Comparison of ENCODE assay signal across 21 mouse cellular contexts in the genomic region with DNA sequence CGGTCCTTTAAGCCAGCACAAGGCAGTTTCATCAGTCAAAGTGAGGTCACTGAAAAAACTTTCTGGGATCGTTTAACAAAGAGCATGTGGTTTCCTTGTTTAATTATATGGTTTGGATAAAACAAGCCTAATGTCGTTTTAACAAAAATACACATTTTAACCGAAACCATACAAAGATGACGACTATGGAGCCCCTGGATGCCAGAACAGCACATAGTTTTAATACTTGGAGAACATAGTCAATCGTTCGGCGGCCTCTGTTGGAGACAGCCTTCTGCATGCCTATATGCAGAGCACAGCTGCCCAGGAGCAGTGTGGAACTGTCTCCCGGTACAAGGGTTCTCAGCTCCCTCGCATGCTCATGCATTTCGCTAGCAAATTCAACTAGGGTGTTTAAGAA. TPM values are rescaled to one million over a fixed set of nuclear protein-coding genes. Genes with fewer than 3 reads are reported as not detected.
DNase-seq lines count a peak whose midpoint lies in the region; ATAC-seq and TF ChIP-seq lines count a peak whose summit lies in the region.
"Had no signal": no experiment of that assay in that cellular context is flagged by ENCODE, and none has a peak within 500 bp of the region (broad histone marks: within the 10 kb centered on the region; RNA-seq: fewer than 3 reads in every experiment).

No protein-coding gene starts in this region.

- no peak overlapping the region for H3K27ac ChIP-seq in embryonic facial prominence, embryonic 11.5 days (replicated peaks; ENCODE audit: low read depth, low read length)
- no peak overlapping the region for H3K27ac ChIP-seq in embryonic facial prominence, embryonic 10.5 days (replicated peaks)
- H3K27ac ChIP-seq in stomach, embryonic 16.5 days (ENCODE audit: low read length): 0 out of 2 replicates have a peak overlapping the region, but pooled peaks have one; percentile 26
- H3K27ac ChIP-seq in stomach, postnatal 0 days (replicated peaks): no peak overlapping the region
- H3K27ac ChIP-seq in limb, embryonic 15.5 days: peak overlapping the region; percentile 38; the same call in 1 of the 2 replicates
- H3K27ac ChIP-seq: forebrain, embryonic 15.5 days; heart, embryonic 13.5 days had no signal

- no peaks in the 10 kb centered on the region for H3K9me3 ChIP-seq in embryonic facial prominence, embryonic 11.5 days (replicated peaks; ENCODE audit: control insufficient read depth, low read length)
- no peaks in the 10 kb centered on the region for H3K9me3 ChIP-seq in embryonic facial prominence, embryonic 10.5 days
- no peaks in the 10 kb centered on the region for H3K9me3 ChIP-seq in stomach, embryonic 16.5 days (replicated peaks; ENCODE audit: control insufficient read depth, low read length)
- no peaks in the 10 kb centered on the region for H3K9me3 ChIP-seq in stomach, postnatal 0 days (ENCODE audit: control insufficient read depth, low read length)
- no peaks in the 10 kb centered on the region for H3K9me3 ChIP-seq in limb, embryonic 15.5 days
- H3K9me3 ChIP-seq: forebrain, embryonic 15.5 days; heart, embryonic 13.5 days had no signal

- WGBS in embryonic facial prominence, embryonic 11.5 days: 57% methylated on average over 11 of the region's 11 CpGs
- WGBS in embryonic facial prominence, embryonic 10.5 days: 69% methylated on average over 11 of the region's 11 CpGs
- 58% methylated on average over 11 of the region's 11 CpGs for WGBS in stomach, embryonic 16.5 days
- WGBS in stomach, postnatal 0 days: 54% methylated on average over 11 of the region's 11 CpGs
- WGBS in limb, embryonic 15.5 days: 49% methylated on average over 11 of the region's 11 CpGs

- H3K9ac ChIP-seq in embryonic facial prominence, embryonic 11.5 days (replicated peaks; ENCODE audit: low read length): no peak overlapping the region
- H3K9ac ChIP-seq in stomach, embryonic 16.5 days (ENCODE audit: low read length): no peak overlapping the region
- H3K9ac ChIP-seq in stomach, postnatal 0 days (ENCODE audit: low read length): no peak overlapping the region
- no peak overlapping the region for H3K9ac ChIP-seq in limb, embryonic 15.5 days
- H3K9ac ChIP-seq: forebrain, embryonic 15.5 days had no signal

- H3K4me3 ChIP-seq in embryonic facial prominence, embryonic 11.5 days (ENCODE audit: low read depth, low read length): no peak overlapping the region
- H3K4me3 ChIP-seq in embryonic facial prominence, embryonic 10.5 days: no peak overlapping the region
- H3K4me3 ChIP-seq in stomach, embryonic 16.5 days (replicated peaks; ENCODE audit: low read length): no peak overlapping the region
- H3K4me3 ChIP-seq in stomach, postnatal 0 days (ENCODE audit: low read depth, low read length): no peak overlapping the region
- H3K4me3 ChIP-seq in limb, embryonic 15.5 days: no peak overlapping the region
- H3K4me3 ChIP-seq: forebrain, embryonic 15.5 days; heart, embryonic 13.5 days had no signal

- H3K4me1 ChIP-seq in embryonic facial prominence, embryonic 11.5 days (ENCODE audit: control insufficient read depth, insufficient read depth, low read length): 0 out of 2 replicates have a peak, but pooled peaks cover 3% of the 10 kb centered on the region
- peaks cover 43% of the 10 kb centered on the region for H3K4me1 ChIP-seq in embryonic facial prominence, embryonic 10.5 days
- H3K4me1 ChIP-seq in stomach, embryonic 16.5 days (ENCODE audit: control insufficient read depth, insufficient read depth, low read length): peaks cover 19% of the 10 kb centered on the region
- H3K4me1 ChIP-seq in stomach, postnatal 0 days (replicated peaks; ENCODE audit: control insufficient read depth, insufficient read depth): 0 out of 2 replicates have a peak, but pooled peaks cover 2% of the 10 kb centered on the region
- H3K4me1 ChIP-seq in limb, embryonic 15.5 days: peaks cover 33% of the 10 kb centered on the region

- no peak for ATAC-seq in embryonic facial prominence, embryonic 11.5 days (replicated peaks; ENCODE audit: insufficient number of reproducible peaks, low FRiP score, low TSS enrichment, low read depth)
- ATAC-seq in stomach, embryonic 16.5 days (ENCODE audit: insufficient read depth, low FRiP score): no peak
- no peak for ATAC-seq in stomach, postnatal 0 days (ENCODE audit: low FRiP score, low TSS enrichment)
- ATAC-seq in limb, embryonic 15.5 days (ENCODE audit: insufficient number of reproducible peaks, low FRiP score, low TSS enrichment, low read depth): no peak
- ATAC-seq: activated CD4-positive, CD25-positive, alpha-beta regulatory T cell, adult 4 months; forebrain, embryonic 15.5 days; hindbrain, embryonic 16.5 days; inflammation-experienced regulatory T-cells, adult 6 months; Patski had no signal

- H3K36me3 ChIP-seq in embryonic facial prominence, embryonic 11.5 days (replicated peaks; ENCODE audit: control insufficient read depth, insufficient read depth, low read depth, low read length): no peaks in the 10 kb centered on the region
- H3K36me3 ChIP-seq in embryonic facial prominence, embryonic 10.5 days (replicated peaks): peaks cover 14% of the 10 kb centered on the region
- no peaks in the 10 kb centered on the region for H3K36me3 ChIP-seq in stomach, embryonic 16.5 days (ENCODE audit: control insufficient read depth, insufficient read depth, low read length)
- H3K36me3 ChIP-seq in stomach, postnatal 0 days (ENCODE audit: control insufficient read depth, insufficient read depth, low read length): no peaks in the 10 kb centered on the region
- H3K36me3 ChIP-seq in limb, embryonic 15.5 days: no peaks in the 10 kb centered on the region
- H3K36me3 ChIP-seq: forebrain, embryonic 15.5 days; heart, embryonic 13.5 days had no signal

- H3K4me2 ChIP-seq in embryonic facial prominence, embryonic 11.5 days (ENCODE audit: low read depth, low read length): no peak overlapping the region
- no peak overlapping the region for H3K4me2 ChIP-seq in stomach, embryonic 16.5 days (ENCODE audit: low read depth, low read length)
- no peak overlapping the region for H3K4me2 ChIP-seq in stomach, postnatal 0 days (replicated peaks; ENCODE audit: low read depth)
- no peak overlapping the region for H3K4me2 ChIP-seq in limb, embryonic 15.5 days
- H3K4me2 ChIP-seq: forebrain, embryonic 15.5 days; heart, embryonic 13.5 days had no signal

- TF ChIP-seq EP300 in stomach, postnatal 0 days (optimal IDR thresholded peaks at IDR 0.05): no peak

- peak; percentile 59 for DNase-seq in embryonic facial prominence, embryonic 11.5 days (ENCODE audit: low spot score)
- DNase-seq in embryonic facial prominence, embryonic 10.5 days (ENCODE audit: low spot score): no peak
- DNase-seq in stomach, postnatal 0 days (ENCODE audit: low spot score): no peak
- no peak for DNase-seq in kidney, postnatal 10 days
- no peak for DNase-seq in thymus, postnatal 36 days
- DNase-seq: adrenal gland, postnatal 14 days; B cell, adult 2 months; cerebellum, adult 11-12 months; cerebellum, adult 9-10 months; cerebellum, postnatal 36 days; gastrocnemius, postnatal 36 days; heart, adult 11 months; heart, postnatal 36 days had no signal

- TF ChIP-seq CTCF in stomach, postnatal 0 days (IDR thresholded peaks at IDR 0.05; ENCODE audit: low read depth): no peak

- H3K27me3 ChIP-seq in embryonic facial prominence, embryonic 11.5 days (ENCODE audit: control insufficient read depth, insufficient read depth, low read length): no peaks in the 10 kb centered on the region
- H3K27me3 ChIP-seq in embryonic facial prominence, embryonic 10.5 days (replicated peaks; ENCODE audit: low read depth, poor library complexity, severe bottlenecking): no peaks in the 10 kb centered on the region
- H3K27me3 ChIP-seq in stomach, embryonic 16.5 days (ENCODE audit: control insufficient read depth, insufficient read depth, low read length): no peaks in the 10 kb centered on the region
- no peaks in the 10 kb centered on the region for H3K27me3 ChIP-seq in stomach, postnatal 0 days (ENCODE audit: control insufficient read depth, insufficient read depth, low read length)
- no peaks in the 10 kb centered on the region for H3K27me3 ChIP-seq in limb, embryonic 15.5 days
- H3K27me3 ChIP-seq: forebrain, embryonic 15.5 days; heart, embryonic 13.5 days; Patski had no signal

RNA-seq across cellular contexts. Expression of a gene that starts 53.2 kb away (rescaled TPM):
- 559 and 576 TPM in 2 replicates for polyA plus RNA-seq in embryonic facial prominence, embryonic 11.5 days (2014; fragmentation: Nextera tagmentation; extraction: Ambion mirVana)
- 300 and 325 TPM in 2 replicates for polyA plus RNA-seq in embryonic facial prominence, embryonic 10.5 days (2016; fragmentation: Nextera tagmentation; extraction: Ambion mirVana)
- polyA plus RNA-seq in stomach, embryonic 16.5 days (2015; fragmentation: Nextera tagmentation; extraction: Ambion mirVana): 568 and 650 TPM in 2 replicates
- polyA plus RNA-seq in stomach, postnatal 0 days (2015; fragmentation: Nextera tagmentation; extraction: Ambion mirVana): 310 and 313 TPM in 2 replicates
- polyA plus RNA-seq in limb, embryonic 15.5 days (2015; fragmentation: Nextera tagmentation; extraction: Ambion mirVana): 543 and 584 TPM in 2 replicates

Comparison
In these comparisons a context has a peak if more than half of its experiments do, and no peak if none do; other contexts are left out.
1. H3K27ac ChIP-seq: peak in stomach, embryonic 16.5 days (single experiment) and limb, embryonic 15.5 days (single experiment); none in embryonic facial prominence, embryonic 11.5 days (single experiment), embryonic facial prominence, embryonic 10.5 days (single experiment) and stomach, postnatal 0 days (single experiment).